Mouse (Mus musculus): Measurements from ENCODE around the gene Ccdc84.

The Ccdc84 gene

DNA sequence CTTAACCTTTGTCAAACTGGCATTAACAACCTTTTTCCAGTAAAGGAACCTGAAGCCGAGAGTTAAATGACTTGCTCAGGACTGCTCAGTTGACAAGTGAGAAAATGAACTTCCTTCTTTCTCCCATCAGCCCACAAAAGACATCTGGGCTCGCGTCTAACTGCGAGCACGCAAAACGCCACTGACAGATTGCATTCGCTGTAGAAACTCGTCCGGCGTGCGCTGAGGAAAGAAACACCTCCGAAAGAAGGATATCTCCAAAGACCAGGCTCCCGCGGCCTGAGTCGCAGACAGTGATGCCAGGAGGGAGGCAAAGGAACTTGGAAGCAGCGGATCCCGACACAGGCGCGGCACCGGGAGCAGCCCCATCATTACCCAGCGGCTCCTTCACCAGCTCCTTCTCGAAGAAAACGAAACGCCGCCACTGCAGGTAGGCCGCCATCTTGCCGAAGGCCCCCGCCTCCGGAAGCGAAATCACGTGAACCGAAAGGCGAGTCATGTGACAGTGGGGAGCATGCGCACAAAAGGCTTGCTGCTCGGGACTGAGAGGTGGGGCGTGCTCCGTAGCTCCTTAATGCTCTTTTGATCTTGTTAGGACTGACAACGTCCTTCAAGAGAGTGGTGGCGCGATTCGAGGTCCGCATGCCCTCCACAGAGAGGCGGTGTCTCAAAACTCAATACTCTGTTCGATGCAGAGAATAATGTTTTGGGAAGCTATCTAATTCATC lies 57.0 kb downstream of the Ccdc84 start, which contains the start of gene Vps11:
TSS of gene Vps11 (minus strand) at position 481 of the 728 bp plus-strand sequence.
- peak; percentile 98 for DNase-seq (ENCODE audit: low read depth)
